Mouse (Mus musculus): ENCODE results near the gene Smarcb1. TPM values are rescaled to one million over a fixed set of nuclear protein-coding genes. Genes with fewer than 3 reads are reported as not detected.

The Smarcb1 gene
- total RNA-seq, 1 experiment = 84.4 TPM

- in situ Hi-C loops (cut with MboI; ENCODE audit: low sequenced_read_pairs in 2 of 2, unreplicated experiment in 2 of 2) = no loop called here
- TF ChIP-seq MAFK (IDR thresholded peaks at IDR 0.05; ENCODE audit: insufficient read depth, low read depth, low read length) (peak; percentile 82), CHD2 (IDR thresholded peaks at IDR 0.05; ENCODE audit: low read depth, low read length) (no peak), ZNF384 (IDR thresholded peaks at IDR 0.05; ENCODE audit: low read depth, low read length) (no peak), HCFC1 (IDR thresholded peaks at IDR 0.05; ENCODE audit: borderline replicate concordance, insufficient read depth, low read length) (no peak), ZC3H11A (IDR thresholded peaks at IDR 0.05; ENCODE audit: borderline replicate concordance, low read depth, low read length) (no peak)
- Histone ChIP-seq H3K36me3 (ENCODE audit: control insufficient read depth, insufficient read depth, low read length, poor library complexity, severe bottlenecking) (peaks cover 21% of the 10 kb centered on the region), H3K9ac (ENCODE audit: insufficient read depth, low read depth, low read length, poor library complexity, severe bottlenecking) (peak overlapping the region; percentile 68; the same call in 1 of the 2 replicates), H3K4me1 (ENCODE audit: control insufficient read depth in 2 of 2, insufficient read depth in 2 of 2, low read length in 2 of 2, poor library complexity in 1 of 2) (peaks cover 6 to 29% of the 10 kb centered on the region in 2 experiments; a peak in 3 of 4 replicates), H3K9me3 (ENCODE audit: control insufficient read depth, insufficient read depth, low read depth, low read length) (no peaks in the 10 kb centered on the region), H3K27ac (ENCODE audit: insufficient read depth, low read depth, low read length, poor library complexity, severe bottlenecking) (peak overlapping the region; percentile 84), H3K4me3 (ENCODE audit: insufficient read depth in 1 of 2, low read depth in 1 of 2, low read length in 2 of 2, poor library complexity in 1 of 2, severe bottlenecking in 1 of 2) (peak overlapping the region; percentile 3 to 47; a peak in 3 of 4 replicates)
- no peak for DNase-seq (ENCODE audit: low read depth, low spot score)
Observed at GRCm38 (mm10) chr10:75939481-75940234, 18.2 kb upstream of the Smarcb1 start.

- H3K4me3 ChIP-seq (ENCODE audit: insufficient read depth in 1 of 2, low read depth in 1 of 2, low read length in 2 of 2, poor library complexity in 1 of 2, severe bottlenecking in 1 of 2) = peak overlapping the region; percentile 89 to 96
- in situ Hi-C loops (cut with MboI; ENCODE audit: low sequenced_read_pairs in 2 of 2, unreplicated experiment in 2 of 2) = no loop called here
Observed at GRCm38 (mm10) chr10:75937851-75938643, 16.6 kb upstream of the Smarcb1 start.

GRCm38 (mm10) chr10:75936909-75937667, 15.7 kb upstream of the Smarcb1 start:
- Histone ChIP-seq H3K9ac (ENCODE audit: insufficient read depth, low read depth, low read length, poor library complexity, severe bottlenecking) (peak overlapping the region; percentile 66), H3K4me3 (ENCODE audit: insufficient read depth in 1 of 2, low read depth in 1 of 2, low read length in 2 of 2, poor library complexity in 1 of 2, severe bottlenecking in 1 of 2) (peak overlapping the region; percentile 89 to 96), H3K36me3 (ENCODE audit: control insufficient read depth, insufficient read depth, low read length, poor library complexity, severe bottlenecking) (peaks cover 21% of the 10 kb centered on the region), H3K4me1 (ENCODE audit: control insufficient read depth in 2 of 2, insufficient read depth in 2 of 2, low read length in 2 of 2, poor library complexity in 1 of 2) (peaks cover 6 to 27% of the 10 kb centered on the region in 2 experiments; a peak in 3 of 4 replicates), H3K9me3 (ENCODE audit: control insufficient read depth, insufficient read depth, low read depth, low read length) (no peaks in the 10 kb centered on the region), H3K27ac (ENCODE audit: insufficient read depth, low read depth, low read length, poor library complexity, severe bottlenecking) (peak overlapping the region; percentile 87)
- no peak for DNase-seq (ENCODE audit: low read depth, low spot score)
- in situ Hi-C loops (cut with MboI; ENCODE audit: low sequenced_read_pairs in 2 of 2, unreplicated experiment in 2 of 2) = no loop called here
- TF ChIP-seq CHD2 (IDR thresholded peaks at IDR 0.05; ENCODE audit: low read depth, low read length) (no peak), ZC3H11A (IDR thresholded peaks at IDR 0.05; ENCODE audit: borderline replicate concordance, low read depth, low read length) (no peak), HCFC1 (IDR thresholded peaks at IDR 0.05; ENCODE audit: borderline replicate concordance, insufficient read depth, low read length) (no peak), MAFK (IDR thresholded peaks at IDR 0.05; ENCODE audit: insufficient read depth, low read depth, low read length) (no peak), ZNF384 (IDR thresholded peaks at IDR 0.05; ENCODE audit: low read depth, low read length) (no peak)

More at GRCm38 (mm10) chr10:75937851-75938643, 16.6 kb upstream of the Smarcb1 start:
- TF ChIP-seq HCFC1 (IDR thresholded peaks at IDR 0.05; ENCODE audit: borderline replicate concordance, insufficient read depth, low read length) = no peak; the same call in 1 of the 2 replicates
- TF ChIP-seq ZNF384 (IDR thresholded peaks at IDR 0.05; ENCODE audit: low read depth, low read length) = peak; percentile 78
- TF ChIP-seq ZC3H11A (IDR thresholded peaks at IDR 0.05; ENCODE audit: borderline replicate concordance, low read depth, low read length) = no peak
- no peak for TF ChIP-seq MAFK (IDR thresholded peaks at IDR 0.05; ENCODE audit: insufficient read depth, low read depth, low read length)
- TF ChIP-seq CHD2 (IDR thresholded peaks at IDR 0.05; ENCODE audit: low read depth, low read length) = no peak
- Histone ChIP-seq H3K9ac (ENCODE audit: insufficient read depth, low read depth, low read length, poor library complexity, severe bottlenecking) (peak overlapping the region; percentile 55), H3K27ac (ENCODE audit: insufficient read depth, low read depth, low read length, poor library complexity, severe bottlenecking) (peak overlapping the region; percentile 87), H3K36me3 (ENCODE audit: control insufficient read depth, insufficient read depth, low read length, poor library complexity, severe bottlenecking) (peaks cover 21% of the 10 kb centered on the region), H3K4me1 (ENCODE audit: control insufficient read depth in 2 of 2, insufficient read depth in 2 of 2, low read length in 2 of 2, poor library complexity in 1 of 2) (peaks cover 6 to 30% of the 10 kb centered on the region in 2 experiments; a peak in 3 of 4 replicates), H3K9me3 (ENCODE audit: control insufficient read depth, insufficient read depth, low read depth, low read length) (no peaks in the 10 kb centered on the region)
- no peak for DNase-seq (ENCODE audit: low read depth, low spot score)

All from ES-E14 (cell line).